Mouse (Mus musculus) lung, embryonic 14.5 days (tissue): ENCODE data around the gene Sergef. TPM values are rescaled to one million over a fixed set of nuclear protein-coding genes. Genes with fewer than 3 reads are reported as not detected.
A peak's percentile ranks its signal among the peaks of the same experiment; 100 is the strongest.
"Not testable (repeated sequence)": the region's sequence is repeated elsewhere in the genome, so short reads cannot be mapped to it uniquely, and the experiment has no call there.

Experiments used
- ATAC-seq: fragments of 200-750 bp; cut with Nextera tagmentation; 2 replicates; pipeline ENCODE4 v1.8.0; 2017; ENCODE audit warnings: mild to moderate bottlenecking, moderate TSS enrichment, moderate library complexity; ENCODE audit not compliant: insufficient read depth
- DNase-seq: peaks from one replicate; pipeline ENCODE4 v3.0.0-alpha.2; 2015
- H3K27ac ChIP-seq: fragments of 300-500 bp; sonication (generic); 2 replicates; pipeline ENCODE4 v1.5.1; 2014; ENCODE audit warnings: low read depth, mild to moderate bottlenecking, moderate library complexity
- H3K27me3 ChIP-seq: fragments of 300-500 bp; sonication (generic); 2 replicates; pipeline ENCODE4 v1.6.1; 2014; ENCODE audit warnings: low read length, control low read depth; ENCODE audit not compliant: insufficient read depth
- H3K36me3 ChIP-seq: fragments of 300-500 bp; sonication (generic); 2 replicates; pipeline ENCODE4 v1.6.1; 2014; ENCODE audit warnings: control low read depth; ENCODE audit not compliant: insufficient read depth
- H3K4me1 ChIP-seq: fragments of 300-500 bp; sonication (generic); 2 replicates; pipeline ENCODE4 v1.6.1; 2014; ENCODE audit warnings: antibody characterized with exemption, control low read depth; ENCODE audit not compliant: insufficient read depth
- H3K4me2 ChIP-seq: fragments of 300-500 bp; sonication (generic); 2 replicates; pipeline ENCODE4 v1.6.1; 2014; ENCODE audit warnings: mild to moderate bottlenecking
- H3K4me3 ChIP-seq: fragments of 300-500 bp; sonication (generic); 2 replicates; pipeline ENCODE4 v1.5.1; 2014; ENCODE audit warnings: low read depth, low read length
- H3K9ac ChIP-seq: fragments of 300-500 bp; sonication (generic); 2 replicates; pipeline ENCODE4 v1.6.1; 2014
- H3K9me3 ChIP-seq: fragments of 300-500 bp; sonication (generic); 2 replicates; pipeline ENCODE4 v1.6.1; 2016; ENCODE audit warnings: low read depth, low read length, control low read depth
- CTCF ChIP-seq: IDR thresholded peaks from 2 replicates; pipeline ENCODE4 v1.5.1; 2016; ENCODE audit warnings: antibody characterized with exemption, low read depth
- WGBS: fragments of 180-500 bp; shearing (Covaris S2); extraction: QIAGEN DNeasy Blood & Tissue Kit; methylation state at CpG from one replicate; pipeline ENCODE4 v1.1.7; 2014; 5-methylcytosine and 5-hydroxymethylcytosine counted together
- polyA plus RNA-seq: library from polyadenylated mRNA; unstranded; fragments of >200 nt; fragmentation: Nextera tagmentation; extraction: Ambion mirVana; gene quantifications from 2 replicates; pipeline ENCODE4 v1.2.1, GENCODE M21; 2014

Sergef gene
- polyA plus RNA-seq, 1 experiment from 2014 or later, result 12.7 TPM

DNA sequence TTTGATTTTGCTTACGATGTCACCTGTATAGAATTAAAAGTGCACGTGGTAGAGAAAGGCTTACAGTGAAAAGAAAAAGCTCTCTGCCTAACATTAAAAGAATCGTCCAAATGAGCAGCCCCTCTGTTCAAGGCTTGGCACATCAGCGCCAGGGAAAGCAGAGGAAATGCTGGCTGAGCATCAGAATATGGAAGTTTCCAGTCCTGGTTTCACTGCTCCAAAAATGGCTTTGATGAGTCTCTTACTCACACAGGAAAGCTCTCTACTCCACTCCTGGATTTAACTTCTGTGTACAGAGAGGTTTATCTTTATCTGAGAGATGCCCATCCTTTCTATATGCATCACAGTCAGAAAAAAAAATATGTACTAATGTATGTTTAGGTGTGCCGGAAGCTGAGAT is 61.5 kb downstream of the Sergef start:
- no peaks in the 10 kb centered on the region for H3K9me3 ChIP-seq
- DNase-seq (no peak), ATAC-seq (no peak)
- no peaks in the 10 kb centered on the region for H3K27me3 ChIP-seq
- no peak overlapping the region for H3K4me2 ChIP-seq
- H3K36me3 ChIP-seq, result no peaks in the 10 kb centered on the region
- H3K27ac ChIP-seq, result no peak overlapping the region
- H3K9ac ChIP-seq, result no peak overlapping the region
- no peak for TF ChIP-seq CTCF
- H3K4me1 ChIP-seq, result no peaks in the 10 kb centered on the region
- 83% methylated on average over 5 of the region's 5 CpGs for WGBS
- H3K4me3 ChIP-seq, result no peak overlapping the region

DNA sequence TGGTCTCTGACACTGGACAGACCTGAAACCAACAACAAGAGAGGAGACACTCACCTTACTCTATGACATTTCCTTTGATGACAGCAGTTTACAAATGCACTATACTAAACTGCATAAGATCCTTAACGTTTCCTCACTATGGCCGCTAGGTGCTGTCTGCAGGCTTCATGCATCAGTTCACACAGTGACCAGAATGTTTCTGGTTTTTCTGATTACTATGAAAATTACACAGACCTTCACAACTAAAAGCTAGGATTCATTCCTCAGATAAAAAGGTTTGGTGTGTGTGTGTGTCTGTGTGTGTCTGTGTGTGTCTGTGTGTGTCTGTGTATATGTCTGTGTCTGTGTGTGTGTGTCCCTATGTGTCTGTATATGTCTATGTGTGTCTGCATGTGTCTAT is 63.7 kb downstream of the Sergef start:
- Histone ChIP-seq H3K9ac (no peak overlapping the region), H3K4me2 (no peak overlapping the region), H3K27me3 (no peaks in the 10 kb centered on the region), H3K36me3 (no peaks in the 10 kb centered on the region), H3K27ac (no peak overlapping the region), H3K4me1 (no peaks in the 10 kb centered on the region), H3K9me3 (no peaks in the 10 kb centered on the region), H3K4me3 (no peak overlapping the region)
- no peak for ATAC-seq
- TF ChIP-seq CTCF, result no peak
- no peak for DNase-seq
- 81% methylated on average over 2 of the region's 2 CpGs for WGBS

DNA sequence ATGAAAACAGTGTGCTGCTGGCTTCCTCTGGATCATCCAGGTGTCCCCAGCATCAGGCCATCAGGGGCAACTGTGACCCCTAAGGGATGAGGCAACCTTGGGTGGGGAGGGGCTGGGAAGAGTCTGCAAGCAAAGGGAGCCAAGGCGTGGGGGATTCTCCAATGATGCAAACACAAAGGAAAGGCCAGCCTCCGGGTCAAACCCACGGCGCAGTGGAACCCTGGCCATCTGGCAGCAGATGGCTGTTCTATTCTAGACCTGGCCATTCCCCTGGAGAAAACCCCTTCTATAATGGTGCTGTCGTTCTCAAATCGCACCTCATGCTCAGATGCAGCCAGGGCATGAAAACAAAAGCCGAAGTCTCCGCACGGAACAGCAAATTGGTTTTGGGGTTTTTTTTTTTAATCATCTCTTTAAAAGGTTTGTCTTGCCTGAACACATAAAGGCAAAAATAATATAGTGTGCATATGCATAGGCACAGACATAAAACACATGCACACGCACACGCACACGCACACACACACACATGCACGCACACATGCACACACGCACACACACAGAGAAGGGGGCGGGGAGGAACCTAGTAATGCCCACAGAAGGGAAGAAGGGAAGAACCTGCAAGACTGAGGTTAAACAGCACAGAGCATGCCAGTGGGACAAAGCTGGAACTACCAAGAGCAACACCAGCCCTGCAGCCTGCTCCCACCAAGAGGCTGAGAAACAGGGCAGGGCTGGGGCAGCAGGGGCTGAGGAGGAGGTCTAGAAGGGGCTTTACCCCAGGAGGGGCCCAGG is 66.6 kb downstream of the Sergef start:
- no peak for DNase-seq

DNA sequence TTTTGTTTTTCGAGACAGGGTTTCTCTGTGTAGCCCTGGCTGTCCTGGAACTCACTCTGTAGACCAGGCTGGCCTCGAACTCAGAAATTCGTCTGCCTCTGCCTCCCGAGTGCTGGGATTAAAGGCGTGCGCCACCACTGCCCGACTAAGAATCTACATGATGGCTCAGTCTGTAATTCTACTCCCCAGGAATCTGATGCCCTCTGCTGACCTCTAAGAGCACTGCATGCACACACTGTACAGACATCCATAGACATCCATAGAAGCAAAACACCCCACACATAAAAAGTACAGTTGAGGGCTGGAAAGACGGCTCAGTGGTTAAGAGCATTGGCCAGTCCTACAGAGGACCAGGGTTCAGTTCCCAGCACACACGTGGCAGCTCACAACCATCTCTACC is 70.1 kb downstream of the Sergef start:
- ATAC-seq, H3K9ac ChIP-seq, H3K9me3 ChIP-seq, H3K27ac ChIP-seq, H3K4me2 ChIP-seq, H3K4me3 ChIP-seq, H3K27me3 ChIP-seq, H3K4me1 ChIP-seq, H3K36me3 ChIP-seq: not testable (repeated sequence)
- peak; percentile 68 for TF ChIP-seq CTCF
- WGBS, result 74% methylated on average over 9 of the region's 9 CpGs
- peak; percentile 66 for DNase-seq

More for the DNA sequence above, 66.6 kb downstream of the Sergef start:
- Histone ChIP-seq H3K27ac (no peak overlapping the region), H3K9me3 (no peaks in the 10 kb centered on the region), H3K4me2 (no peak overlapping the region), H3K4me3 (no peak overlapping the region), H3K9ac (no peak overlapping the region), H3K4me1 (no peaks in the 10 kb centered on the region), H3K27me3 (no peaks in the 10 kb centered on the region), H3K36me3 (no peaks in the 10 kb centered on the region)
- TF ChIP-seq CTCF, result no peak
- ATAC-seq, result no peak
- 74% methylated on average over 15 of the region's 15 CpGs for WGBS

DNA sequence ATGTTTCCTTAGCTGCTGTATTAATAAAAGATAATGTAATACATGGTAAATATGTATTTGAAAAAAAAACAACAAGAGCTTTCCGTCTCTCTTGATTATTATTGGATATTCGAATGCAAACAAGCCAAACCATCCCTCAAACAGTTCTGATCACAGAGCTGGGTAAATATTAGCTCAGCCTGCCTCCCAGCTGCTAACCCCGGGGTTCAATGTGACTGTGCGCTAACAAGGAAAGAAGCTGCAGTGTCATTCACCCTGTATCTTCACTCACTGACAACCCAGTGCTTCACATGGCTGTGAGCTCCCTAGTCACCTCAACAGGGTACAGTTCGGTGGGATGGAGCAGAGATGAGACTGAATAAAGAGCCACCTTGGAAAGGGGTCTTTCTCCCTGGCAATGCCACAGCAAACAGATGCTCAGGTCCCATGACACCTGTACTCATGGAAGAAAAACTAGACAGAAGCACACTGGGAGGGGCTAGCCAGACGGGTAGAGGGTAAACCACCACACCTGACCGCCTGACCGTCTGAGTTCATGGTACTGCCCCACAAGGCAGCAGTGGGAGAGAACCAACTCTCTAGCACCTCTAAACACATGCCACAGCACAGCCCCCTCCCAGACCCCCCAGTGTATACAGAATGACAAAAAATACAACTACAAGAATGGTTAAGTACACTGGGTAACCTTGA is 73.1 kb downstream of the Sergef start:
- Histone ChIP-seq H3K9ac (no peak overlapping the region), H3K4me2 (no peak overlapping the region), H3K36me3 (no peaks in the 10 kb centered on the region), H3K27ac (no peak overlapping the region), H3K27me3 (no peaks in the 10 kb centered on the region), H3K4me1 (no peaks in the 10 kb centered on the region), H3K9me3 (no peaks in the 10 kb centered on the region), H3K4me3 (no peak overlapping the region)
- DNase-seq, result no peak
- no peak for ATAC-seq
- WGBS, result 72% methylated on average over 8 of the region's 8 CpGs
- TF ChIP-seq CTCF, result no peak

DNA sequence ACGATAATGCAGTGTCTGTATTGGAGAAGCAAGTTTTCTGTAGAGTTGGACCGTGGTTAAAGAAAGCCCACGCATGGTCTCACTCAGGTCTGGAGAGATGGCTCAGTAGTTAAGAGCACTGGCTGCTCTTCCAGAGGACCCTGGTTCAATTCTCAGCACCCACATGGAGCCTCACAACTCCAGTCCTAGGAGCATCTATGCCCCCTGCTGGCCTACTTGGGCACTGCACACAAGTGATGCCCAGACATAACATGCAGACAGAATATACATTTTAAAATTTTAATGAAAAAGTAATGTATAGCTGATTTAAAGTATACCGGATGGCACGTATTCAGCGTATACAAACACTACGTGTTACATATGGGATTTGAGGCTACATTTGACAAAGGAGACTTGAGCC is 74.2 kb downstream of the Sergef start:
- H3K4me2 ChIP-seq, result no peak overlapping the region
- no peaks in the 10 kb centered on the region for H3K27me3 ChIP-seq
- H3K9me3 ChIP-seq, result no peaks in the 10 kb centered on the region
- H3K9ac ChIP-seq, result no peak overlapping the region
- TF ChIP-seq CTCF, result peak; percentile 33
- 95% methylated on average over 7 of the region's 7 CpGs for WGBS
- H3K4me3 ChIP-seq, result no peak overlapping the region
- H3K27ac ChIP-seq, result no peak overlapping the region
- ATAC-seq, result no peak
- DNase-seq, result no peak
- no peaks in the 10 kb centered on the region for H3K4me1 ChIP-seq
- H3K36me3 ChIP-seq, result no peaks in the 10 kb centered on the region

DNA sequence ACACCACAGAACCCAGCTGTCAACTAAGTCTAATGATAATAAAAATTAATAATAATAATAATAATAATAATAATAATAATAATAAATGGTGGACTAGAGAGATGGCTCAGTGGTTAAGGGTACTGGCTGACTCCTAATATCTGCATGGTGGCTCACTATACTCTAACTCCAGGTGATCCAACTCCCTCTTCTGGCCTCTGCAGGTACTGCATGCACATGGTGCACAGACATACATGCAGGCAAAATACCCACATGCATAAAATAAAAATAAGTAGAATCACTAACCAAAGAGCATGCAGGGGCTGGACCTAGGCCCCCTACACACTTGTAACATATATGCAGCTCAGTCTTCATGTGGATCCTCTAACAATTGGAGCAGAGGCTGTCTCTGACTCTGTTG is 75.8 kb downstream of the Sergef start:
- no peak overlapping the region for H3K4me2 ChIP-seq
- no peak overlapping the region for H3K4me3 ChIP-seq
- H3K4me1 ChIP-seq, result no peaks in the 10 kb centered on the region
- no peak for DNase-seq
- H3K27me3 ChIP-seq, result no peaks in the 10 kb centered on the region
- H3K9me3 ChIP-seq, result no peaks in the 10 kb centered on the region
- no peak overlapping the region for H3K27ac ChIP-seq
- H3K9ac ChIP-seq, result no peak overlapping the region
- no peak for ATAC-seq
- H3K36me3 ChIP-seq, result no peaks in the 10 kb centered on the region
- peak; percentile 53 for TF ChIP-seq CTCF
